Mouse (Mus musculus) granulocyte monocyte progenitor cell, adult 5-6 weeks (primary cell): Measurements from ENCODE around the gene S100pbp. TPM values are rescaled to one million over a fixed set of nuclear protein-coding genes. Genes with fewer than 3 reads are reported as not detected.

Experiments used
- ATAC-seq: replicated peaks from 2 replicates; pipeline ENCODE4 v1.8.0; 2016; ENCODE audit warnings: mild to moderate bottlenecking, moderate TSS enrichment, inconsistent platforms; ENCODE audit not compliant: poor library complexity, severe bottlenecking
- total RNA-seq, 2 experiments: library from RNA; stranded (forward) in 1 of 2; stranded (reverse) in 1 of 2; fragments of 200-712, 200-1000 nt in 1 of 2; fragments of >200 nt in 1 of 2; fragmentation: Nextera tagmentation in 1 of 2; gene quantifications; 2 replicates each; pipeline ENCODE4 v1.2.3; 2014 to 2017

S100pbp gene
- total RNA-seq, 2 experiments from 2014 or later: 18.3 to 20.8 TPM

- ATAC-seq: no peak
These were observed 78.7 kb downstream of the S100pbp start for GRCm38 (mm10) chr4:129110804-129111203.

GRCm38 (mm10) chr4:129108624-129109023, 80.9 kb downstream of the S100pbp start:
- no peak for ATAC-seq

DNA sequence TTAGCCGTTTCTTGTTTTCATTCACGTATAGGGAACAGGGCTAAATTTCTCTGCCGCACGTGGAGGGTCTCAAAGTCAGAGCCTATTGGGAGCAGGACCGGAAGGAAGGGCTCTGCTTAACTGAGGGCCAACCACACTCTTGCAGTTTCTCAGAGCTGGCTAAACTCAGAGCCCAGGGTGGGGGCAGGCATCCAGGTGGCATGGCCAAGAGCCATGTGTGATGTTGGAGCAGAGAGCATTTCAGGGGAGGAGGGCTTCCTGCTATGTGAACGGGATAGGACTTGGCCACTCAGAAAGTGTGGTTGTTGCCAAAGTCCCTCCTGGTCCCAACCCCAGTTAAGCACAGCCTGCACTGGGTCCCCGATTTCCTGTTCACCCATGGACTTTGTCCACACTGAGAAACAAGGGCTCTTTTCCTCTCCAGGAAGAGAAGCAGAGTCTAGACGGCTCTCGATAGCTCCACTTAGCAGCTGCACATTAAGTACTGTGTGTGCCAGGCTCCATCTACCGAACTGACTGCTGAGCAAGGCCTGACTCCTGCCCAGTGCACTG, 82.1 kb downstream of the S100pbp start:
- ATAC-seq: no peak

- no peak for ATAC-seq
These were observed 83.5 kb downstream of the S100pbp start for GRCm38 (mm10) chr4:129106073-129106472.

- peak; percentile 58 for ATAC-seq
These were observed 84.2 kb downstream of the S100pbp start, which contains the start of gene Tmem54 for GRCm38 (mm10) chr4:129105356-129105755. TSS of gene Tmem54 (plus strand) at chr4:129105548.

DNA sequence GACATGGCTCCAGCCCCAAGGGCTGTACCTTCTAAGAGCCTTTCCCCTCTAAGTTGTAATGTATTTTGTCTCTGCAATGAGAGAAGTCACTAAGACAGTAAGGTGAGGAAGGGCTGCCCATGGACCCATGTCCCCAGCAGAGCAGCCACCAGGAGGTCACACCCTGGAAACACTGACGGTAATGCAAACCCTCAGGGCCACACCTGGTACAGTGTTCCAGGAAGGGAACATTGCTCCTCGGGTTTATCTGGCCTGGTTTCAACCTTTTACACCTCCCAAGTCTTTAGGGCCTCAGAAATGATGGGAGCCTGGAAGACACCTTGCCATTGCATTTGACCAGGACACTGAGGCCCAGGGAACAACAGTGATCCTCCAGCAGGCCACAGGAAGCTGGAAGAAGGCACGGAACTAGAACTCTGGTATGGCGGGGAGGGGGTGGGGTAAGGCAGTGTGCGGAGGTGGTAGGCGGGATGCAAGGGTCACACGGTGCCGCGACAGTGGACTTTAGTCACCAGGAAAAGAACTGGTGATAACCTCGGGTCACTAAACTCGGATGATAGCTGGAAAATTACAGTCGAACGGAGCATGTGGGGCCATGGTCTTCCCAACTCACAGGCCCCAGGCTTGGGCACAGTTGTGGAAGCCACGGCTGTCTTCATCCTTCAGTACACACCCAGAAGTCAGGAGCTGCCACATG, 87.2 kb downstream of the S100pbp start:
- ATAC-seq: no peak

Other genes with a start within 250 kb of the S100pbp start
- gene Azin2, start 227.3 kb downstream of the S100pbp start, total RNA-seq (2014; fragmentation: Nextera tagmentation): 3.3 and 9.7 TPM in 2 replicates
- gene Azin2, start 227.3 kb downstream of the S100pbp start, total RNA-seq (2017): 0.21 and 0.95 TPM in 2 replicates
- 166 and 176 TPM in 2 replicates for gene Ak2, start 197.8 kb downstream of the S100pbp start, total RNA-seq (2014; fragmentation: Nextera tagmentation)
- gene Ak2, start 197.8 kb downstream of the S100pbp start, total RNA-seq (2017): 169 and 186 TPM in 2 replicates
- 30.6 and 31.7 TPM in 2 replicates for gene Rnf19b, start 131.5 kb downstream of the S100pbp start, total RNA-seq (2014; fragmentation: Nextera tagmentation)
- 54.3 and 75.1 TPM in 2 replicates for gene Rnf19b, start 131.5 kb downstream of the S100pbp start, total RNA-seq (2017)
- not detected in 2 replicates for gene Tmem54, start 84.2 kb downstream of the S100pbp start, total RNA-seq (2014; fragmentation: Nextera tagmentation)
- not detected in 2 replicates for gene Tmem54, start 84.2 kb downstream of the S100pbp start, total RNA-seq (2017)
- not detected in 2 replicates for gene Hpca, start 67.7 kb downstream of the S100pbp start, total RNA-seq (2014; fragmentation: Nextera tagmentation)
- gene Hpca, start 67.7 kb downstream of the S100pbp start, total RNA-seq (2017): not detected in 2 replicates
- gene Fndc5, start 52.7 kb downstream of the S100pbp start, total RNA-seq (2014; fragmentation: Nextera tagmentation): not detected in 2 replicates
- not detected in 2 replicates for gene Fndc5, start 52.7 kb downstream of the S100pbp start, total RNA-seq (2017)
- gene Yars, start within 50 bp of the S100pbp start, total RNA-seq (2014; fragmentation: Nextera tagmentation): 42.7 and 44.3 TPM in 2 replicates
- 56.7 and 64.5 TPM in 2 replicates for gene Yars, start within 50 bp of the S100pbp start, total RNA-seq (2017)
- gene C77080, start 71.7 kb upstream of the S100pbp start, total RNA-seq (2014; fragmentation: Nextera tagmentation): 0.32 and 0.88 TPM in 2 replicates
- 0.05 TPM in 1 of 2 replicates, not detected in the other for gene C77080, start 71.7 kb upstream of the S100pbp start, total RNA-seq (2017)
- gene Sync, start 97.9 kb upstream of the S100pbp start, total RNA-seq (2014; fragmentation: Nextera tagmentation): not detected in 2 replicates
- gene Sync, start 97.9 kb upstream of the S100pbp start, total RNA-seq (2017): not detected in 2 replicates
- gene Rbbp4, start 145.6 kb upstream of the S100pbp start, total RNA-seq (2014; fragmentation: Nextera tagmentation): 160 and 220 TPM in 2 replicates
- 133 and 136 TPM in 2 replicates for gene Rbbp4, start 145.6 kb upstream of the S100pbp start, total RNA-seq (2017)
- 87.7 and 90.3 TPM in 2 replicates for gene Zbtb8os, start 146.0 kb upstream of the S100pbp start, total RNA-seq (2014; fragmentation: Nextera tagmentation)
- 67.3 and 124 TPM in 2 replicates for gene Zbtb8os, start 146.0 kb upstream of the S100pbp start, total RNA-seq (2017)
- 0.30 and 5.4 TPM in 2 replicates for gene Zbtb8a, start 188.4 kb upstream of the S100pbp start, total RNA-seq (2014; fragmentation: Nextera tagmentation)
- gene Zbtb8a, start 188.4 kb upstream of the S100pbp start, total RNA-seq (2017): 6.9 and 7.6 TPM in 2 replicates